Mouse (Mus musculus): ENCODE results near the gene Tex21.
A peak's percentile ranks its signal among the peaks of the same experiment; 100 is the strongest.
"Not testable (repeated sequence)": the region's sequence is repeated elsewhere in the genome, so short reads cannot be mapped to it uniquely, and the experiment has no call there.

The Tex21 gene

GRCm38 (mm10) chr12:76256114-76256843 lies 9.7 kb upstream of the Tex21 start:
- DNase-seq: no peak

GRCm38 (mm10) chr12:76255499-76255875 lies 8.9 kb upstream of the Tex21 start:
- no peak for DNase-seq

DNA sequence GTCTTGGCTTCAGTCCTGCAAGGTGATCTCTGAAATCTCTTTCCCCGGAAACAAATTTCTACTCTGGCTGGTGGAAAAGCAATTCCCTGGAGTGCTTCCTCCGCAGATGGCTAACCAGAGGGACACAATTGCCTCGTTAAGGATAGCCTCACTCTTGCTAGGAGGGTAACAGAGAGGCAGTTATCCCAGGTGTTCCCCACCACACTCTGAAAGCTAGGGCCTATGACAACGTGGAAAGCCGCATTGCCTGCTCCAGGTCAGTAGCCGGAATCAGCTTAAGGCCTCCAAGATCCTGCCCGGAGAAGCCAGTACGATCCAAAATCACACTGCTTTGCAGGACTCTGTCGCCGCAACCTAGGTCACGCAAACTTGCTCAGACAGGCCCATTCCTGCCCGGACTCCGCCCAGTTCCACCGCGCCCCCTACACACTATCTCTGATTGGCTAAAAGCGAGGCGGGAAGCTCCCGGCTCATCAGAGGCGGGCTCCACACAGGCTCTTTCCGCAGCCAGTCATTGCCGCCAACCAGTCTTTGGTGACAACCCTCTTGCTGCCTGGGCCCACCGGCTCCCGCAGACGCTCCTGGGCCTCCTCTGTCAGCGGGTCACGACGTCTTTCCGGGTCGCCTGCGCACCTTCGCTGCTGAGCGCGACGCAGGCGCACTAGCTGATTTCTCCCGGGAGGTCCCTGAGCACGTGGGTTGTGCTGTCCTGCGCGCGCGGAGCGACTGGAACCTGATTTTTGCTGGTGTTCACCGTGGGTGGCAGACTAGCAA lies 8.4 kb upstream of the Tex21 start, which contains the start of gene Mthfd1:
Gene Mthfd1, plus strand, starts transcription at position 574 of the 774 bp plus-strand sequence.
- peak; percentile 97 for DNase-seq

DNA sequence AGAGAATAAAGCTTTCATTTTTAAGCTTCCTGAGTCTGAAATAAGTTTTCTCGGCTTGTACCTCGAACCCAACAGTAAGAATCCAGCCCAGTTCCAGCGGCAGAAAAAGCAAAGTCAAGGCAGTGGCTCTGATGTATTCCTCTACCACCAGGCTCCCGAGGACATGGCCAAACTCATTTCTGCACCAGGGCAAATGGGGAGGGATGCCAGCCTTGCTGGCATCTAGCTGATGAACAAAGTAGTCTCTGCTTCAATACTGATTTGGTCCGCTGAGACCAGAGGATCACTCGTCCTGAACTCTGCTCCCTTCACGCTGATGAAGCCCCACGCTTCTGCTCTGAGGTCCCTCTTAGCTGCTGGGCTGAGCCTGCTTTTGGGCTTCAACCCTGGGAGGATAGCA lies 7.4 kb upstream of the Tex21 start:
- no peak for DNase-seq

GRCm38 (mm10) chr12:76253591-76253990 lies 7.0 kb upstream of the Tex21 start:
- DNase-seq: no peak

GRCm38 (mm10) chr12:76253090-76253489 lies 6.5 kb upstream of the Tex21 start:
- DNase-seq: no peak

GRCm38 (mm10) chr12:76244981-76245380 lies 1.6 kb downstream of the Tex21 start:
- no peak for DNase-seq

- DNase-seq: no peak
Observed at GRCm38 (mm10) chr12:76241833-76242232, 4.7 kb downstream of the Tex21 start.

- DNase-seq: no peak
Observed at GRCm38 (mm10) chr12:76241084-76241483, 5.5 kb downstream of the Tex21 start.

DNA sequence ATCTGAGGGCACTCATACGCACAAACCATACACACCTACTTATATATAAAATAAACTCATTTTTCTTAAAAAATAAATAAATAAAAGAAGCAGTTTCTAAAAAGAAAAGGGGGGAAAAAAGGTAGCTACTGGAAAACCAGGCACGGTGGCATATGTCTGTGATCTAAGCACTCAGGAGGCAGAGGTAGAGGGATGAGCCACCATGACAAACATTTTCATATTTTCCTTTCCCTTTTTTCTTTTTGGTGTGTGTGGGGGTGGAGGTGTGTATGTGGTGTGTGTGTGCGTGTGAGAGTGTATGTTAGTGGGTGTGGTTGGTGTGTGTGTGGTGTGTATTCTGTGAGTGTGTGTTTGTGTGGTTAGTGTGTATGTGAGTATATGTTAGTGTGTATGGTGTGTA lies 5.9 kb downstream of the Tex21 start:
- DNase-seq: no peak

DNA sequence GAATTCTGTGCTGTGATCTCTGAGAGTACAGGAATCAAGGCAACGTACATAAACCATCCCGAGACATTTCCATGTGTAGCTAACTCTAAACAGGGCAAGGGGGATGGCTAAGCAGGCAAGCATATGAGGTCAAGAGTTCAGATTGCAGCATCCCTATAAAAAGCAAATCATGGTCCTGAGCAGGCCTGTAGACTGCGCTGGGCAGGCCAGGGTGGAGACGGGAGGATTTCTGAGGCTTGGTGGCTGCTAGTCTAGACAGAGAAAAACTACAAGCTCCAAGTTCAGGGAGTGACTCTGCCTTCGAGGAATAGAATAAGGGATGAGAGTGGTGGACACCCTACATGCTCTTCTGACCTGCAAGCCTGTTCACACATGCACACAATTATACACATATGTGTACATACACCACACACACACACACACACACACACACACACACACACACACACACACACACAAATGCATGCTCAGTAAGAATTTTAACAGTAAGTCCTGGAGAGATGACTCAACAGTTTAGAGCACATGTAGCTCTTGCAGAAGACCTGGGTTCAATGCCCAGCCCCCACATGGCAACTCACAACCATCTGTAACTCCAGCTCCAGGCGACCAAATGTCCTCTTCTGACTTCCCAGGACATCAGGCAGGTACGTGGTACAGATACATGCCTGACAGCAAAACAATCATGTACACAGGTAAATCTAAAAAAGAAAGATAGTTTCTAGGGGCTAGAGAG lies 6.5 kb downstream of the Tex21 start:
- no peak for DNase-seq

- no peak for DNase-seq
Observed at GRCm38 (mm10) chr12:76239145-76239838, 7.3 kb downstream of the Tex21 start.

DNA sequence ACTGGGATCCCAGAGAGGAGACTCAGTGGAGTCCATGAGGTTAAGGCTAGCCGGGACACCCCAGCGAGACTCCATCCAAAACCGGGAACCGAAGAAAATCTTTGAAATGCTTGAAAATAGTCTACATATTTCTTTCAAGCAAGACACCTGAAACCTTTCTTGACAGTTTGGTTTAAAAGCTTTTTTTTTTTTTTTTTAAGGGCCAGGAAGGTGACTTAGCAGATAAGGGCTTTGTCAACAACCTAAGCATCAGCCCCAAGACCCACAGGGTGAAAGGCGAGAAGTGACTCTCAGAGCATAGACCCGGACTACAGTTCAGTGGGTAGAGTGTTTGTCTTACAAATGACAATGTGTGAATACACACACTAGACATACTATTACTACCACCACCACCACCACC lies 11.3 kb downstream of the Tex21 start:
- DNase-seq: no peak

GRCm38 (mm10) chr12:76230644-76231043 lies 15.9 kb downstream of the Tex21 start:
- no peak for DNase-seq

GRCm38 (mm10) chr12:76222104-76222503 lies 24.4 kb downstream of the Tex21 start:
- DNase-seq: not testable (repeated sequence)

DNA sequence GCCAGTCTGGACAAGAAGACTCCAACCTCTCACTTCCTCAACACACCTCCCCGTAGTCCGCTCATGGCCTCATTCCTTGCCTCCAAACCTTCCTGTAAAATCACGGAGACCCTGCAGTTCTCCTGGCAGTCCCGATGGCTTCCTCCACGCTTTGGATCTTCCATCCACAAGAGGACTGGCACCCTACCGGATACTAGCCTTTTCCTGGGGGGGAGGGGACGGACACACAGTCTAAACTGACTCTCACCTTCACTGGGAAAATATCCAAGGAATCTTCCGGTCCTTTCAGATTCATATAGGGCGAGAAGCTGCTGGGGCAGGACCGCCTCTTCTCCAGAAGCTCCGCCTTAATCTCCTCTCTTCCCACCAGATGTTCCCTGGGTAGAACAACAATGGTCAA lies 29.8 kb downstream of the Tex21 start:
- DNase-seq: no peak

DNA sequence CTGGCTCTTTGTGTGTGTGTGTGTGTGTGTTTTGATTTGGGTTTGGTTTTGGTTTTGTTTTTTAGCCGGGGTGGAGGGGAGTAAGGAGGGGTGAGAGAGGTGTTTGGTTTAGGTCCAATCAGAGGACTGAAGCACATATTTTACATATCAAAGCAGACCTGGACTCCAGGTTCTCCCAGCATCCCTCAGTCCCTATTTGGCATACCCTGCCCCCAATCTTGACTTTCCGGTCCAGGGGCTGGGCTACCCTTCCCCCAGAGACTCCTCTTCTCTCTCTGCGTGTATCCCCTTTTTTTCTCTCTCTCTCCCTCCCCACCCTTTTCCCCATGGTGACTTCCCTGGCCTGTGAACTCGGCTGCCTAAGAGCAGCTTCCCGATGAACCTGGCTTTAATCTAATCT lies 31.4 kb downstream of the Tex21 start:
- no peak for DNase-seq

GRCm38 (mm10) chr12:76209429-76209974 lies 37.0 kb downstream of the Tex21 start:
- DNase-seq: no peak

DNA sequence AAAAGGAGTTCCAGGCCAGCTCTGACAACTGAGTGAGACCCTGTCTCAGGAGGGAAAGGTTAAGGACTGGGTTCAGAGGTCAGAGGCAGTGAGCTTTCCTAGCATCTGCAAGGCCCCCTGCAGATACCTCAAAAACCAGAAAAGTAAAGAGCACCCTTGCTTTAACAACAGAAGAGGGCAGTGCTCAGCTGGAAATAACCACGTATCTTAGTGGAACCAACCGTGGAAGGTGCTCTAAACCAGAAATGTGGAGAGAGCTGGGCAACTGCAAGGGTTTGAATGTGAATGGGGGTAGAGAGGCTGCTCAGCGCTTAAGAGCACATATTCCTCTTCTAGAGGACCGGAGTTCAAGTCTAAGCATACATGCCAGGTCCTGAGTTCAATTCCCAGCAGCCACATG lies 46.2 kb downstream of the Tex21 start:
- no peak for DNase-seq

GRCm38 (mm10) chr12:76197071-76197470 lies 49.5 kb downstream of the Tex21 start:
- no peak for DNase-seq

- DNase-seq: peak; percentile 68
Observed at GRCm38 (mm10) chr12:76196709-76197054, 49.9 kb downstream of the Tex21 start.

DNA sequence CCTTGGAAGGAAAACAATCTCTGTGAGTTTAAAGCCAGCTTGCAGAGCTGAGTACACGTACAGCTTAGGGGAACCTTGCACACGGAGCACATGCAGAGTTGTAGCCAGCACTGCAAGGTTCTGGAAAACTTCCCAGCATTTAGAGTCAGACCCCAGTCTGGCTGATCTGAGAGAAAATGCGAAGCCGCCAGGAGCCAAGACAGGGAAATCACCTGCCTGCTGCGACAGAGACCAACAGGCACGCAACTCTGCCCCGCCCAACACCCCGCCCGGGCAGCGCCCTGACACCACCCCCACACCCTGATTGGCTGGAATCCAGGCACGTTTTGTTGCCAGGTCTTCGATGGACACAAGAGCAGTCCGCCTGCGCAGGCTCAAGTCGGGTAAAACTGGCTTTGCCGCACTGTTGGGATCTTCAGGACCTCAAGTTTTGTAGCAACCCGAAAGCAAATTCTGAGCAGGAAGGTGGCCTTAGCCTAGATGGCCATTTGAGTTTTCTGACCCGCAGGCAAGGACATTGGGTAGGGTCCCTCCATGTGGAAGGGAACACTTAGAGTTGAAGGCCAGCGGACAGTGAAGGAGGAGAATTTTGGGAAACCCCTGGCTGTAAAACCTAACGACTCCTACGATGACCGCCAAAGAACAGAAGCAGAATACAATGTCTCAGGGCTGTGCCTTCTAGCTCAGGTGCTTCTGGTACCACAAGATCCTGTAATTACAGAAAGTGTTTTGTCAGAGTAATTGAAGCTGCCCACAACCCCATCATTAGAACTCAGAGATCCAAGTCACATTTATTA lies 50.4 kb downstream of the Tex21 start:
- peak; percentile 48 for DNase-seq

Measured in right cerebral cortex, postnatal 25 days (tissue).